Mouse (Mus musculus): ENCODE results near the gene Tjap1. TPM values are rescaled to one million over a fixed set of nuclear protein-coding genes. Genes with fewer than 3 reads are reported as not detected.

The Tjap1 gene
- total and polyA plus RNA-seq, 2 experiments from 2014 or later = 20.1 to 31.9 TPM

DNA sequence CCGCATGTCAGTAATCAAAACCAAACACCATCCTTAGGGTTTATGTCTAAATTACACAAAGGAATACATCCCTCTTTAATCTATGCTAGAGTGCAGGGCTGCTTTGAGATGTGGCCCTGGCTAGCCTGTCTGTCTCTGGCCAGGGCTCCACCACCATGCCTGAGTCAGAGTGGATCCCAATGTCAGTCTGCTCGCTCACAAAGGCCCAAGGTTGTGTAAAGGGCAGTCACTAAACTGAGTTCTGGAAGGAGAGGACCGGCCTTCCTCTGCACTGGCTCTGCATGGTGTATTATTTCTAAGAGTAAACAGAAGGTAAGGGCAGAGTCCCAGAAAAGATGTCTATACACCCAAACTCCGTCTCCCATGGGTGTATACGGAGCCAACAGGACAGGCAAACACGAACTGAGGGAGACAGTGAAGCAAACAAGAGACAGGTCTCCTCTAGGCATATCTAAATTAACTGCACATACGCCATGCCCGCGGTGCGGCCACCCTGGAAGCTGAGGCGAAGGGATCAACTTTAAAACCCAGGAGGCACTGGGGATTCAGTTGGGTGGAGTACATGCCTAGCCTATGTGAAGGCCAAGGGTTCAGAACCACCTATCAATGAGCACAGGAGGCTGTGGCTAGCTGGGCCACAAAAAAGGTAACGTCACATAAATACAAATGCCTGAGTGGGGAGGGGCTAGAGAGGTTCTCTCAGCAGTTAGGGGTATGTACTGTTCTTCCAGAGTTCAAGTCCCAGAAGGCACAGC lies 4.6 kb downstream of the Tjap1 start:
- TF ChIP-seq CTCF (IDR thresholded peaks at IDR 0.05; ENCODE audit: low read depth) = no peak
- TF ChIP-seq EP300 (IDR thresholded peaks at IDR 0.05; ENCODE audit: low read depth) = no peak
- Histone ChIP-seq H3K4me2 (ENCODE audit: low read depth, low read length) (no peak overlapping the region), H3K27ac (ENCODE audit: low read depth) (peak overlapping the region; percentile 60; the same call in 1 of the 2 replicates), H3K27me3 (ENCODE audit: control insufficient read depth, insufficient read depth, low read length) (no peaks in the 10 kb centered on the region), H3K4me3 (ENCODE audit: low read depth, low read length) (no peak overlapping the region), H3K36me3 (replicated peaks; ENCODE audit: control insufficient read depth, insufficient read depth, low read length) (peaks cover 25% of the 10 kb centered on the region), H3K4me1 (ENCODE audit: control insufficient read depth, insufficient read depth) (peaks cover 27% of the 10 kb centered on the region), H3K9me3 (replicated peaks; ENCODE audit: control insufficient read depth, low read length) (no peaks in the 10 kb centered on the region), H3K9ac (replicated peaks; ENCODE audit: low read depth, low read length) (0 out of 2 replicates have a peak overlapping the region, but pooled peaks have one; percentile 17)
- ATAC-seq (ENCODE audit: insufficient read depth, low read depth) = no peak
- 82% methylated on average over 12 of the region's 12 CpGs for WGBS
- no peak for DNase-seq (ENCODE audit: low spot score)

DNA sequence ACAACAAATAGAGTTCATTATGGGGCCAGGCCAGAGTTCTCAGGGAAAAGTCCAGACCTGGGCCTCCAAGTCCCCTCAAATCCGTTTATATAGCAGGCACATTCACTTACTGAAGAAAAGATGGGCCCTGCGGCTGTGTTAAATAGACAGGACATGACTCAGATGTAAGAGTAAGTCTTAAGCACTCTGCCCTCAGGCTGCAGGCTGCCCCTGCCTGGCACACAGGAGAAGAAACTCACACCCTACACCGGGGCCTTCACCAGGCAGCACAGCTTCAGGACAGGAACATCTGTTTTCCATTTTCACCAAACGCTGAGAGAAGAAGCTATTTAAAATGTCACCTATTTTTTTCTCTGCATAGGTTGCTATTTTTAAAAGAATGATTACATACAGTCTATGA lies 5.2 kb downstream of the Tjap1 start:
- H3K27ac ChIP-seq (ENCODE audit: low read depth) = peak overlapping the region; percentile 60
- ATAC-seq (ENCODE audit: insufficient read depth, low read depth) (no peak), DNase-seq (ENCODE audit: low spot score) (no peak)
- H3K4me2 ChIP-seq (ENCODE audit: low read depth, low read length) = no peak overlapping the region
- peaks cover 27% of the 10 kb centered on the region for H3K4me1 ChIP-seq (ENCODE audit: control insufficient read depth, insufficient read depth)
- H3K36me3 ChIP-seq (replicated peaks; ENCODE audit: control insufficient read depth, insufficient read depth, low read length) = peaks cover 25% of the 10 kb centered on the region
- no peaks in the 10 kb centered on the region for H3K27me3 ChIP-seq (ENCODE audit: control insufficient read depth, insufficient read depth, low read length)
- 0 out of 2 replicates have a peak overlapping the region, but pooled peaks have one; percentile 23 for H3K9ac ChIP-seq (replicated peaks; ENCODE audit: low read depth, low read length)
- WGBS = 60% methylated on average over 4 of the region's 4 CpGs
- H3K9me3 ChIP-seq (replicated peaks; ENCODE audit: control insufficient read depth, low read length) = no peaks in the 10 kb centered on the region
- TF ChIP-seq EP300 (IDR thresholded peaks at IDR 0.05; ENCODE audit: low read depth) (no peak), CTCF (IDR thresholded peaks at IDR 0.05; ENCODE audit: low read depth) (no peak)
- H3K4me3 ChIP-seq (ENCODE audit: low read depth, low read length) = no peak overlapping the region

GRCm38 (mm10) chr17:46275506-46275905 lies 7.3 kb downstream of the Tjap1 start:
- no peak for TF ChIP-seq EP300 (IDR thresholded peaks at IDR 0.05; ENCODE audit: low read depth)
- Histone ChIP-seq H3K9ac (replicated peaks; ENCODE audit: low read depth, low read length) (no peak overlapping the region), H3K27ac (ENCODE audit: low read depth) (no peak overlapping the region), H3K4me2 (ENCODE audit: low read depth, low read length) (no peak overlapping the region), H3K27me3 (ENCODE audit: control insufficient read depth, insufficient read depth, low read length) (no peaks in the 10 kb centered on the region), H3K4me3 (ENCODE audit: low read depth, low read length) (no peak overlapping the region), H3K36me3 (replicated peaks; ENCODE audit: control insufficient read depth, insufficient read depth, low read length) (peaks cover 36% of the 10 kb centered on the region), H3K4me1 (ENCODE audit: control insufficient read depth, insufficient read depth) (peaks cover 15% of the 10 kb centered on the region), H3K9me3 (replicated peaks; ENCODE audit: control insufficient read depth, low read length) (no peaks in the 10 kb centered on the region)
- DNase-seq (ENCODE audit: low spot score) (no peak), ATAC-seq (ENCODE audit: insufficient read depth, low read depth) (no peak)
- 64% methylated on average over 10 of the region's 10 CpGs for WGBS

DNA sequence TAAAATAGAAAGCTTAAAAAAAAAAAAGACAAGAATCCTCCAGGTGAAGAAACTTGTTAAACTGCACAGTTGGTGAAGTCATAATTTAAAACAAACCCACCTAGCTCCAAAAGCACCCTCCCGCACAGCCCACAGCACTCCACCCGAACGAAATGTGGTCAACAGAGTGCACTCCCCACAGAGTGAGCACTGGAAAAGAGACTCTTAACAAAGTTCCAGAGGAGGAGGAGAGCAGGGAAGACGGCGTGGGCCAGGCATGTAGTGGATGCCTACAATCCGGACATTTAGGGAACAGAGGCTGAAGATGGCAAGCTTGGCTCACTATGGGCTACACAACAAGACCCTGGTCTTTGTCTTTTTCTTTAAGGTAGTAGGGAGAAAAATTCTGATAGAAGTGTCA lies 7.8 kb downstream of the Tjap1 start:
- ATAC-seq (ENCODE audit: insufficient read depth, low read depth) (no peak), DNase-seq (ENCODE audit: low spot score) (no peak)
- WGBS = 85% methylated on average over 6 of the region's 6 CpGs
- no peaks in the 10 kb centered on the region for H3K9me3 ChIP-seq (replicated peaks; ENCODE audit: control insufficient read depth, low read length)
- TF ChIP-seq CTCF (IDR thresholded peaks at IDR 0.05; ENCODE audit: low read depth) = no peak
- no peak for TF ChIP-seq EP300 (IDR thresholded peaks at IDR 0.05; ENCODE audit: low read depth)
- peaks cover 18% of the 10 kb centered on the region for H3K4me1 ChIP-seq (ENCODE audit: control insufficient read depth, insufficient read depth)
- H3K9ac ChIP-seq (replicated peaks; ENCODE audit: low read depth, low read length) = no peak overlapping the region
- H3K27ac ChIP-seq (ENCODE audit: low read depth) = no peak overlapping the region
- no peaks in the 10 kb centered on the region for H3K27me3 ChIP-seq (ENCODE audit: control insufficient read depth, insufficient read depth, low read length)
- peaks cover 35% of the 10 kb centered on the region for H3K36me3 ChIP-seq (replicated peaks; ENCODE audit: control insufficient read depth, insufficient read depth, low read length)
- no peak overlapping the region for H3K4me2 ChIP-seq (ENCODE audit: low read depth, low read length)
- H3K4me3 ChIP-seq (ENCODE audit: low read depth, low read length) = no peak overlapping the region

DNA sequence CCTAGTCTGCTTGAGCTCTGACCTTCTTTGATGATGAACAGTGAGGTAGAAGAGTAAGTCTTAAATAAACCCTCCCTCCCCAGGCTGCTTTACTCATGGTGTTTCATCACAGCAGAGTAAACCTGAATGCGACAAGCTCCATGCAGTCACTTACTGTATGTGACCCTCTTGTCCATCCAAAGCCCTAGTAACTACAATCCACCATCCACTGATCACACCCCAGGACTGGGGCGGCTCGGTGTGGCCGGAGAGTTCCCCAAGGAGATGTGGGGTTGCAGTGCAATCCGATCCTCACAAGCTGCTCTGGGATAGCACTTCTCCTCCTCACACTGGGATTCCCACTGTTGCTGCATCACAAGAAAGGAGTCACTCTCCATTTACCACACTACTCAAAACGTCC lies 8.4 kb downstream of the Tjap1 start:
- 75% methylated on average over 6 of the region's 6 CpGs for WGBS
- no peaks in the 10 kb centered on the region for H3K27me3 ChIP-seq (ENCODE audit: control insufficient read depth, insufficient read depth, low read length)
- H3K4me1 ChIP-seq (ENCODE audit: control insufficient read depth, insufficient read depth) = peaks cover 18% of the 10 kb centered on the region
- TF ChIP-seq EP300 (IDR thresholded peaks at IDR 0.05; ENCODE audit: low read depth) = no peak
- TF ChIP-seq CTCF (IDR thresholded peaks at IDR 0.05; ENCODE audit: low read depth) = no peak
- no peaks in the 10 kb centered on the region for H3K9me3 ChIP-seq (replicated peaks; ENCODE audit: control insufficient read depth, low read length)
- ATAC-seq (ENCODE audit: insufficient read depth, low read depth) (no peak), DNase-seq (ENCODE audit: low spot score) (no peak)
- peaks cover 32% of the 10 kb centered on the region for H3K36me3 ChIP-seq (replicated peaks; ENCODE audit: control insufficient read depth, insufficient read depth, low read length)
- no peak overlapping the region for H3K4me2 ChIP-seq (ENCODE audit: low read depth, low read length)
- peak overlapping the region; percentile 33; the same call in 1 of the 2 replicates for H3K9ac ChIP-seq (replicated peaks; ENCODE audit: low read depth, low read length)
- H3K27ac ChIP-seq (ENCODE audit: low read depth) = peak overlapping the region; percentile 57
- no peak overlapping the region for H3K4me3 ChIP-seq (ENCODE audit: low read depth, low read length)

All from heart, postnatal 0 days (tissue).